In the genomic region with DNA sequence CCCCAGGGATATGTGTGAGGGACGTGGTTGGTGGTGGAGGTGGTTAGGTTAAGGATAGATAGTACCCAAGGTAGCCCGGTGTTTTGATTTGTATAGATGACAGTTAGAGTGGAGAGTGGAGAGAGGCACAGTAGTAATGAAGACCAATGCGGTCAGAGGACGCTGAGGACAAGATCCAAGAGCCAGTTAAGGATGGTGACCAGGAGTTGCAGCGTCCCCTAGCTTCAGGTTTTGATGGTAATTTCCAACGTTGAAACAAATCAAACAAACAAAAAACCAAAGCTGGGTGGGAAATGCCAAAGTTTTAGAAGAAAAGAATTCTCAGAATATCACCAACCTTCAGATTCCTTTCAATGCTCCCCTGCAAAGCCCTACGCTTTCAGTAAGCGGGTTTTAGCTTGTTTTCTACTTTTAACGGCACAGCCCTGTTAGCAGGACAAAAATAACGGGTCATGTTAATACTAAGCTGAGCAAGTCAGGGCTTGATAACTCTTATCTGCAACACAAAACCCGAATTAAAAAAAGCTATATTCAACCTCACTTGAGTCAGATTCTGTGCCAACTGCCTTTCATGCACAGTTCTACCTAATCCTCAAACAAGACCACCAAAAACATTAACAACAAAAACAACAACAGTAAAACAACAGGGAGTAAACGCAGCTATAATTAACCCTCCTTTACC, we compare ENCODE assay signal across 8 mouse cellular contexts. TPM values are rescaled to one million over a fixed set of nuclear protein-coding genes. Genes with fewer than 3 reads are reported as not detected.
DNase-seq lines count a peak whose midpoint lies in the region; ATAC-seq and TF ChIP-seq lines count a peak whose summit lies in the region.

No protein-coding gene starts in this region.

- no peak for ATAC-seq in hindbrain, embryonic 14.5 days (ENCODE audit: low FRiP score)
- no peak for ATAC-seq in lung, postnatal 0 days

- no peaks in the 10 kb centered on the region for H3K36me3 ChIP-seq in hindbrain, embryonic 14.5 days (replicated peaks; ENCODE audit: control insufficient read depth, insufficient read depth)
- no peaks in the 10 kb centered on the region for H3K36me3 ChIP-seq in lung, postnatal 0 days (ENCODE audit: insufficient read depth, low read length)

- peak overlapping the region; percentile 66 for H3K27ac ChIP-seq in hindbrain, embryonic 14.5 days
- no peak overlapping the region for H3K27ac ChIP-seq in lung, postnatal 0 days (ENCODE audit: low read length)

- WGBS in hindbrain, embryonic 14.5 days = 26% methylated on average over 12 of the region's 12 CpGs
- WGBS in lung, postnatal 0 days = 27% methylated on average over 12 of the region's 12 CpGs

- H3K9me3 ChIP-seq in hindbrain, embryonic 14.5 days (ENCODE audit: control insufficient read depth, low read length) = no peaks in the 10 kb centered on the region
- no peaks in the 10 kb centered on the region for H3K9me3 ChIP-seq in lung, postnatal 0 days (ENCODE audit: low read length)

- peak; percentile 63 for TF ChIP-seq CTCF in lung, postnatal 0 days (IDR thresholded peaks at IDR 0.05)

- H3K27me3 ChIP-seq in hindbrain, embryonic 14.5 days (ENCODE audit: control insufficient read depth, insufficient read depth, low read length) = no peaks in the 10 kb centered on the region
- no peaks in the 10 kb centered on the region for H3K27me3 ChIP-seq in lung, postnatal 0 days (replicated peaks; ENCODE audit: insufficient read depth, low read length)

- peak overlapping the region; percentile 68 for H3K9ac ChIP-seq in hindbrain, embryonic 14.5 days
- peak overlapping the region; percentile 19; the same call in 1 of the 2 replicates for H3K9ac ChIP-seq in lung, postnatal 0 days (replicated peaks; ENCODE audit: low read depth)

- TF ChIP-seq EP300 in lung, postnatal 0 days (IDR thresholded peaks at IDR 0.05) = no peak

- H3K4me3 ChIP-seq in hindbrain, embryonic 14.5 days (replicated peaks; ENCODE audit: low read length) = peak overlapping the region; percentile 98
- peak overlapping the region; percentile 89 for H3K4me3 ChIP-seq in lung, postnatal 0 days (ENCODE audit: low read depth, low read length)

- peak overlapping the region; percentile 94 for H3K4me2 ChIP-seq in hindbrain, embryonic 14.5 days (replicated peaks)
- peak overlapping the region; percentile 70 for H3K4me2 ChIP-seq in lung, postnatal 0 days (replicated peaks; ENCODE audit: low read depth, low read length)

- peaks cover 20% of the 10 kb centered on the region for H3K4me1 ChIP-seq in hindbrain, embryonic 14.5 days (replicated peaks; ENCODE audit: control insufficient read depth, insufficient read depth, low read length)
- peaks cover 7% of the 10 kb centered on the region; the same call in 1 of the 2 replicates for H3K4me1 ChIP-seq in lung, postnatal 0 days (ENCODE audit: insufficient read depth, low read depth, low read length)

- peak; percentile 31 for DNase-seq in adrenal gland, postnatal 10 days
- no peak for DNase-seq in adrenal gland, postnatal 4 days (ENCODE audit: low spot score in 2 of 2)
- DNase-seq in thymus, postnatal 0 days (ENCODE audit: low spot score) = peak; percentile 4
- no peak for DNase-seq in thymus, postnatal 36 days
- DNase-seq in hindbrain, embryonic 14.5 days (ENCODE audit: low spot score) = peak; percentile 28
- DNase-seq in lung, postnatal 0 days (ENCODE audit: low spot score) = peak; percentile 26
- DNase-seq in urinary bladder, adult 2 months (ENCODE audit: low spot score) = no peak
- no peak for DNase-seq in Muller cell, postnatal 12 days (ENCODE audit: inconsistent ontology term)

RNA-seq across cellular contexts. Expression of a gene that starts 0.6 kb away (rescaled TPM):
- 100 to 1,000 TPM; 272 to 322 TPM for total RNA-seq in adrenal gland, postnatal 10 days (2021)
- total RNA-seq in adrenal gland, postnatal 4 days (2021) = 100 to 1,000 TPM; 373 to 385 TPM
- polyA plus RNA-seq in thymus, postnatal 0 days (2015; fragmentation: Nextera tagmentation; extraction: Ambion mirVana) = 55.7 and 57.0 TPM in 2 replicates
- polyA plus RNA-seq in hindbrain, embryonic 14.5 days (2014; fragmentation: Nextera tagmentation; extraction: Ambion mirVana) = 510 and 574 TPM in 2 replicates
- 141 and 143 TPM in 2 replicates for polyA plus RNA-seq in lung, postnatal 0 days (2015; fragmentation: Nextera tagmentation; extraction: Ambion mirVana)
- polyA plus RNA-seq in urinary bladder, adult 2 months (2012; rRNA removed) = 201 and 236 TPM in 2 replicates

RNA-seq across cellular contexts. Expression of a gene that starts 0.8 kb away (rescaled TPM):
- 10 to 100 TPM; 22.8 to 26.2 TPM for total RNA-seq in adrenal gland, postnatal 10 days (2021)
- 10 to 100 TPM; 34.6 to 36.0 TPM for total RNA-seq in adrenal gland, postnatal 4 days (2021)
- polyA plus RNA-seq in thymus, postnatal 0 days (2015; fragmentation: Nextera tagmentation; extraction: Ambion mirVana) = 9.1 and 12.9 TPM in 2 replicates
- 17.3 and 20.7 TPM in 2 replicates for polyA plus RNA-seq in hindbrain, embryonic 14.5 days (2014; fragmentation: Nextera tagmentation; extraction: Ambion mirVana)
- 6.4 and 6.9 TPM in 2 replicates for polyA plus RNA-seq in lung, postnatal 0 days (2015; fragmentation: Nextera tagmentation; extraction: Ambion mirVana)
- 7.5 and 8.0 TPM in 2 replicates for polyA plus RNA-seq in urinary bladder, adult 2 months (2012; rRNA removed)

Comparison
In these comparisons a context has a peak if more than half of its experiments do, and no peak if none do; other contexts are left out.
1. DNase-seq: peak in adrenal gland, postnatal 10 days (single experiment), thymus, postnatal 0 days (single experiment), hindbrain, embryonic 14.5 days (single experiment) and lung, postnatal 0 days (single experiment); none in adrenal gland, postnatal 4 days (0 of 2), thymus, postnatal 36 days (0 of 2), urinary bladder, adult 2 months (single experiment) and Muller cell, postnatal 12 days (single experiment).